18 mouse cellular contexts compared by ENCODE assay signal in genomic region chr17:55722250-55722649, GRCm38 (mm10). TPM values are rescaled to one million over a fixed set of nuclear protein-coding genes. Genes with fewer than 3 reads are reported as not detected.
"Had no signal": no experiment of that assay in that cellular context is flagged by ENCODE, and none has a peak within 500 bp of the region (broad histone marks: within the 10 kb centered on the region; RNA-seq: fewer than 3 reads in every experiment).

No protein-coding gene starts in this region.

- DNase-seq: kidney, adult 8-10 months; kidney, postnatal 36 days; lung, adult 2 months; lung, postnatal 36 days; thymus, adult 2 months; thymus, postnatal 25 days had no signal

- H3K4me1 ChIP-seq: limb, embryonic 10.5 days; midbrain, embryonic 12.5 days; neural tube, embryonic 15.5 days; stomach, embryonic 15.5 days had no signal

- H3K36me3 ChIP-seq: limb, embryonic 10.5 days; midbrain, embryonic 12.5 days; neural tube, embryonic 15.5 days; stomach, embryonic 15.5 days had no signal

- ATAC-seq: intestine, postnatal 0 days; lung, postnatal 0 days; midbrain, embryonic 16.5 days had no signal

- H3K27ac ChIP-seq: kidney, postnatal 0 days; limb, embryonic 10.5 days; liver, embryonic 14.5 days; midbrain, embryonic 12.5 days; neural tube, embryonic 15.5 days; stomach, embryonic 15.5 days had no signal

- H3K4me3 ChIP-seq: limb, embryonic 10.5 days; midbrain, embryonic 12.5 days; neural tube, embryonic 15.5 days; stomach, embryonic 15.5 days had no signal

RNA-seq across cellular contexts. Expression of gene Adgre4, which starts 27.5 kb away (rescaled TPM):
- total RNA-seq: layer of hippocampus, postnatal 10 days; left cerebral cortex, postnatal 10 days had no signal
- polyA plus RNA-seq: testis, adult 2 months had no signal
